Mouse (Mus musculus) layer of hippocampus, adult 9-10 months (tissue): ENCODE measurements around the gene Dbil5.

Experiments
- DNase-seq: peaks from one replicate; pipeline ENCODE4 v3.0.0; 2022; ENCODE audit warnings: low spot score

The Dbil5 gene

GRCm38 (mm10) chr11:76236136-76236535 is 18.7 kb downstream of the Dbil5 start:
- DNase-seq: no peak

- DNase-seq: no peak
Observed at GRCm38 (mm10) chr11:76239750-76240149, 22.3 kb downstream of the Dbil5 start.

DNA sequence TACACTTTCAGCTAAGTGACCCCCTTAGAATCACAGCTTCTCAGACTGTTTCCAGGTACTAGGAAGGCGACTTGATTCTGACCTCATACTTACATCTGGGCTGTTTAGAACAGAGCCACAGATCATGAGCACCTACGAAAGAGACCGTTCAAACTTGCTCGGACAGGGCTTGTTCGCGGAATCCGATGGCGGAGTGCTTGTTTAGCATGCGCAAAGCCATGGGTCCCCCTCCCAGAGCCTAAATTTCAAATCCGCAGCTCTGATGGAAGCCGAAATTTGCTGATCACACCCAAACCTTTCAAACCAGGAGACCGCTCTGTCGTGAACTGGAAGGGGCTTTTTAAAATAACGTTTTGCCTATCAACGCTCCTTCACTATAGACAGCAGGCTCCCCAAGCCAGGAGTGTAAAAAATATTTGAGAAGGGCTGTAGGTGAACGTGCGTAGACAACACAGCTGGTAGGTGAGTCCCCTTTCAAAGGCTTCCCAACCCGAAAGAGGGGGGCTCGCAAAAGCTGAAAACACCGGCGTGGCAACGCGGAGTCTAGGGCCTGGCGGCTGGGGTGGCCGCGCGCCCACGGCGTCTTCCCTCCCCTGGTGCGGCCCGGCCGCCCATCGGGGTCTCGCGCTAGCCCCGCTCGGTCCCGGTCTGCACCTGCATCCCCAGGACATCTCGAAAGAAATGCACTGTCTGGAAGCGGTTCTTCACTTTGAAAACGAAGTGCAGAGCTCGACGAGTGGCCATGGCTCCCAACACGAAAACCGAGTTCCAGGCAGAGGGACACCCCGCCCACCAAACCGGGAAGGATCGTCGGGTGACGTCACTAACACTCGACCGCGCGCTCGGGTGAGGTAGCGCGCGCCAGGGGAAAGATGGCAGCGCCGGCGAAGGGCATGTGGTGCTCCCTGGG is 25.7 kb downstream of the Dbil5 start, which contains the start of the genes Mrm3 and Glod4:
Gene Mrm3, plus strand, starts transcription at position 815 of the 910 bp plus-strand sequence.
Gene Glod4, minus strand, starts transcription at position 825 of the 910 bp plus-strand sequence.
- DNase-seq: peak; percentile 75

GRCm38 (mm10) chr11:76243811-76244546 is 26.6 kb downstream of the Dbil5 start:
- no peak for DNase-seq

- no peak for DNase-seq
Observed at GRCm38 (mm10) chr11:76246439-76246838, 29.0 kb downstream of the Dbil5 start.

DNA sequence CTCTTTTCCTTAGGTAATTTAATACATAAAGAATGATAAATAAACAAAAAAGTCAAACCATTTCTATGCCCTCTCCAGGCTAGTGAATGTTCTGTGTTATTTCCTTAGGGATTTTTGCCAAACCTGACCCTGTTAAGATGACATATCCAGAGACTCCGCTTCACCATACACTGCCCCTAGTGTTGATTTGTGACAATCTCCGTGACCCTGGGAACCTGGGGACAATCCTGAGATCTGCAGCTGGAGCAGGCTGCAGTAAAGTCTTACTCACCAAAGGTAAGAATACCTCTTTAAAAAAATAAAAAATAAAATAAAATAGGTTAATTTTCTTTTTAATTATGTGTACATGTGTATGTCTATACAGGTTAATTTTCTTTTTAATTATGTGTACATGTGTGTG is 29.8 kb downstream of the Dbil5 start:
- no peak for DNase-seq

GRCm38 (mm10) chr11:76252036-76252435 is 34.6 kb downstream of the Dbil5 start:
- no peak for DNase-seq

GRCm38 (mm10) chr11:76253145-76253917 is 35.9 kb downstream of the Dbil5 start:
- DNase-seq: peak; percentile 81

GRCm38 (mm10) chr11:76253918-76254264 is 36.5 kb downstream of the Dbil5 start:
- DNase-seq: no peak

GRCm38 (mm10) chr11:76255431-76256001 is 38.1 kb downstream of the Dbil5 start:
- DNase-seq: peak; percentile 45

- DNase-seq: no peak
Observed at GRCm38 (mm10) chr11:76256129-76256528, 38.7 kb downstream of the Dbil5 start.

DNA sequence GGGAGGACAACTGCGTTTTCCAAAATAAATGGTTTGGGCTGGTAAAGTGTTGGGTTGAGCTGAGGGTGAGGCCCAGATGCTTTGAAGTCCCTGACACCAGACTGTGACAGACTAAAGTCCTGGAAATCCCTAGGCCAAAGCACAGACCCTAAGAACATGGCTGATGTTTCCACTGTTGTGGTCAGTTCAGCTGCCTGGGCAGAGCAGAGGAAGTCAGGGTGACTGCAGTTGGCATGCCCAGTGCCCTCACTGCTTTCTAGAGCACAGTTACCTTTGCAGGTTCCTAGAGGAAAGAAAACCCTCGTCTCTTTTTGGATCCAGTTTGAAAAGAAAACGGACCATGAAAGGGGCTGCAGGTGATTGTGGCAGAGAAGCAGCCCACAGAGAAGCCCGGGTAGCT is 40.0 kb downstream of the Dbil5 start:
- no peak for DNase-seq

DNA sequence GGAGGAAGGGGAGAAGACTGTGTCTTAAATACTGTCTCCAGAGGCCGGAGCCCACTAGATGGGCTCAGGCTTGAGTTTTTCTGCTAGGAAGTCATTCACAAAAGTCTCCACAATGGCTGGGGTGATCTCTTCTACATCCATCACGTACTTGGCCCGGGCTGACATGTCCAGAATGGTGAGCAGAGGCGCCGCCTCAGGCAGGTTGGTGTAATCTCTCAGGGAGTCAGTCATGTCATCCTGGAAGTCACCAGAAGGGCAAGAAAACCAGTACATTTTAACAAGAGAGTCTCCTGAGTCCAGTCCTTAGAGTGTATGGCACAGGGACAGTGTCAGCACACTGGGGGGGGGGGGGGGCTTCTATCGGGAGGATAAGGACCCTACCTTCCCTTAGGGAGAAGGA is 41.1 kb downstream of the Dbil5 start:
- DNase-seq: no peak

DNA sequence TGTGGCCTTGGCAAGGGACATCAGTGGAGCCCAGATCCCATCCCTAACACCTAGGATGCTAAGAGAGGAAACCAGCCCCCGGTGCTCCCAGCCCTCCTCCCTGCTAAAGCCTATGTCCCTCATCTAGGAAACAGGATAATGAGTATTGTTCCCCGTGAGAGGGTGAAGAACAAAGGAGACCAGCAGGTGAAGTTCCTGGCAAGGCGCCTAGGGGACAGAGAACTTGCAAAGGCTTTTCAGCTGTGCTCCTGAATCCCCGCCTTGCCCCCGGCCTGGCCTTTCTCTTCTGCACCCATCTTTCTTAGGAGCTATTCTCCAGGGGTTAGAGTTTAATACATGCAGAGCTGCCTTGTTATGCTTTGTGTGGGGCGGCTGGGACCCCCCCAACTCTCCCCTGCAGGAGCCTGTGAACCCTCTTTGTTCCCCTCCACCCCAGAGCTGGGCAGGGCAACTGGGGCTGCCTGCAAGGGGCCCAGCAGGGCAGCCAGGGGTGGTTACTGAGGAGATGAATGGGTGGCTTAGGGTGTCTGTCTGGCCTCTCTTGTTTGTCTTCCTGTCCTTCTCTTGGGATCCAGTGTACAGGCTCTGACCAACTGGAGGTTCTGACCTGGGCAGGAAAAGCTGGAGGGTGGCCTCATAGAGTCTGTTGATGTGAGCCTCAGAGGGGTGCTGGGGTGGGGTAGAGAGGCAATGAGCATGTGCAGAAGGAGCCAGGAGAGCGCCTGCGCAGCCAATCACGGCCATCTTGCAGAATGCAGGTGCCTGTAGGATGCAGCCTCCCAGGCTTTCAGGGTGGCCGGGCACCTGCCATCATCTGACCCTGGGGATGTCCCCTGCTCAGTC is 43.0 kb downstream of the Dbil5 start:
- DNase-seq: no peak

DNA sequence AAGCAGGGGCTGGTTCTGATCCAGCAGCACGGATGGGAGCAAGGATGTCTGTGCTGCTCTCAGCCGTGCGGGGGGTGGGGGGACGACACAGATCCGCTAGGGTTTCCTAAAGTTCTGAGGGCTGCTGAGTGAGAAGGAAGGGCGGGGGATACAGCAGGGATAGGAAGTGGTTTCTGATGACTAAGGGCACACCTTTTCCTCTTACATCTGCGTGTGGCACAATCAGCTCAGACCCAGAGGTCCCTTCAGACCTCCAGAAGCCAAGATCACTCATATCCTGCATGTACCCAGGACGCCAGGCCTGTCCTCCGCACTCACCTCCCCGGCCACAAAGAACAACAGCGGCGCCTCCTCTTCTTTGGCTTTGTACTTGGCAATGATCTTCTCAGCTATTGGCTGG is 43.8 kb downstream of the Dbil5 start:
- no peak for DNase-seq

DNA sequence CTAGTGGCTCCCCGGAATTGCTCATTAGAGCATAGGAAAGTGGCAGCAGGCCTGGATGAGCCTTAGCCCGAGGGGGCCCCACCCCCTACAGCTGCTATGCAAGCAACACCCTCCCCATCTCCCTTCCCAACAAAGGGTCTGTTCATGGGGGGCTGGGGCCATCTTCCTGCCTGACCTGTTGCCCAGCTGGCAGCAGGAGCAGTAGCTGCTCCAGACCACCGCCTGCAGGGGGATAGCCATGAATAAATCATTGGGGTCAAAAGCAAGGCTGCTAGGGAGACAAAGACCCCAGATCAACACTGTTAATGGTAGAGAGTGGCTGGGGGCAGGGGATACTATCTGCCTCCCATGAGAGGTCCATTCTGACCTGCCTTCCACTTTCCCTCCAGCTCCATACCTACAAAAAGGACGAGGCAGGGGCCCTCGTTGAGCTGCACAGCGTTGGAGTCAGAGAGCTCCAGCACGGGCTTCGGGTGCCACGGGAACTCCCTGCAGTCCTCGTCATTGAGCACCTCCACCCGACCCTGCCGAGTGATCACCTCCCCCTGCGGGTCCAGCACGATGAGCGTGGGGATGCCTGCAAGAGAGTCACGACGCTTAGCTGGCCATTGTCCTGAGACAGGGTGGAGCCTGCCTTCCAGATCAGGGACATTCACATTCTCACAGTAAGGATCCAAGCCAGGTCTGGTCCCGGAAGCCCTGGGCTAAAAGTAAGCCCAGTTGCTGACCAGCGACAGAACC is 45.4 kb downstream of the Dbil5 start:
- no peak for DNase-seq

DNA sequence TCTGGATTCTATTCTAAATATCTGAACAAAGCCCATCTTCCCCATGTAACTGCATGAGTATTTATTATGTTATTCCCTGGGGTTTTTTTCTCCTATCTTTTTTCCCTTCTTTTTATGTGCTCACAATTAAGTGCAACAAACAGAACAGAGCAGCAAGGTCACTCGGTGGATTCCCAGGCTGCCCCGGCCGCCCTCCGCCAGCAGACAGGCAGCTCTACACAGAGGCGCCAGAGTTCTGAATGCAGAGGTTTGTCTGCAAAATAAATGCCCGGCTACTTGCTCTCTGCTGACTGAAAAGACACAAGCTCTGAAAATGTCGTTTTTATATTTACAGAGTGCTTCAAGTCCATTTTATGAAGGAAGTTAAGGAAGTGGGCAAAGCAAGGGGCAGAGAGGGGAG is 50.1 kb downstream of the Dbil5 start:
- DNase-seq: no peak

GRCm38 (mm10) chr11:76268001-76268459 is 50.6 kb downstream of the Dbil5 start:
- DNase-seq: no peak
